Mouse (Mus musculus) intestine, postnatal 0 days (tissue): ENCODE results near the gene Vegfa. TPM values are rescaled to one million over a fixed set of nuclear protein-coding genes. Genes with fewer than 3 reads are reported as not detected.

Source experiments
- ATAC-seq: fragments of 200-750 bp; cut with Nextera tagmentation; 2 replicates; pipeline ENCODE4 v1.8.0; 2017; ENCODE audit warnings: mild to moderate bottlenecking, moderate TSS enrichment, moderate library complexity
- H3K27ac ChIP-seq: fragments of 300-500 bp; sonication (generic); 2 replicates; pipeline ENCODE4 v1.5.1; 2014; ENCODE audit warnings: mild to moderate bottlenecking, low read depth, low read length, moderate library complexity
- H3K27me3 ChIP-seq: fragments of 300-500 bp; sonication (generic); replicated peaks from 2 replicates; pipeline ENCODE4 v1.6.1; 2014; ENCODE audit warnings: low read length, mixed read lengths; ENCODE audit not compliant: control insufficient read depth, insufficient read depth
- H3K36me3 ChIP-seq: fragments of 300-500 bp; sonication (generic); 2 replicates; pipeline ENCODE4 v1.6.1; 2014; ENCODE audit warnings: mild to moderate bottlenecking, moderate library complexity; ENCODE audit not compliant: control insufficient read depth, insufficient read depth
- H3K4me1 ChIP-seq: fragments of 300-500 bp; sonication (generic); replicated peaks from 2 replicates; pipeline ENCODE4 v1.6.1; 2014; ENCODE audit warnings: antibody characterized with exemption, low read length, mixed read lengths; ENCODE audit not compliant: control insufficient read depth, insufficient read depth
- H3K4me2 ChIP-seq: fragments of 300-500 bp; sonication (generic); replicated peaks from 2 replicates; pipeline ENCODE4 v1.6.1; 2014; ENCODE audit warnings: low read depth, mild to moderate bottlenecking, moderate library complexity
- H3K4me3 ChIP-seq: fragments of 300-500 bp; sonication (generic); 2 replicates; pipeline ENCODE4 v1.5.1; 2014; ENCODE audit warnings: low read depth, low read length
- H3K9ac ChIP-seq: fragments of 300-500 bp; sonication (generic); 2 replicates; pipeline ENCODE4 v1.6.1; 2014; ENCODE audit warnings: mild to moderate bottlenecking, low read depth, low read length
- H3K9me3 ChIP-seq: fragments of 300-500 bp; sonication (generic); 2 replicates; pipeline ENCODE4 v1.6.1; 2016; ENCODE audit warnings: mixed run types; ENCODE audit not compliant: control insufficient read depth
- CTCF ChIP-seq: sonication (generic); IDR thresholded peaks from 2 replicates; pipeline ENCODE4 v1.5.1; 2016; ENCODE audit warnings: low read depth, mild to moderate bottlenecking, control low read depth, antibody characterized with exemption, moderate library complexity
- WGBS: fragments of 180-500 bp; shearing (Covaris S2); extraction: QIAGEN DNeasy Blood & Tissue Kit; methylation state at CpG from one replicate; pipeline ENCODE4 v1.1.7; 2014; 5-methylcytosine and 5-hydroxymethylcytosine counted together
- polyA plus RNA-seq: library from polyadenylated mRNA; unstranded; fragments of >200 nt; fragmentation: Nextera tagmentation; extraction: Ambion mirVana; gene quantifications from 2 replicates; pipeline ENCODE4 v1.2.1, GENCODE M21; 2015

Gene Vegfa
- polyA plus RNA-seq, 1 experiment from 2014 or later = 5.9 TPM

GRCm38 (mm10) chr17:46034110-46034509 is 1.9 kb upstream of the Vegfa start:
- Histone ChIP-seq H3K4me3 (no peak overlapping the region), H3K4me1 (no peaks in the 10 kb centered on the region), H3K4me2 (no peak overlapping the region), H3K9me3 (no peaks in the 10 kb centered on the region), H3K9ac (no peak overlapping the region), H3K27me3 (no peaks in the 10 kb centered on the region), H3K36me3 (no peaks in the 10 kb centered on the region), H3K27ac (no peak overlapping the region)
- ATAC-seq = no peak
- 63% methylated on average over 6 of the region's 6 CpGs for WGBS
- TF ChIP-seq CTCF = no peak

- peaks cover 2% of the 10 kb centered on the region; the same call in 1 of the 2 replicates for H3K4me1 ChIP-seq
- no peak overlapping the region for H3K4me2 ChIP-seq
- no peaks in the 10 kb centered on the region for H3K9me3 ChIP-seq
- ATAC-seq = no peak
- TF ChIP-seq CTCF = no peak
- H3K27ac ChIP-seq = no peak overlapping the region
- no peaks in the 10 kb centered on the region for H3K36me3 ChIP-seq
- WGBS = 61% methylated on average over 2 of the region's 2 CpGs
- no peak overlapping the region for H3K9ac ChIP-seq
- H3K27me3 ChIP-seq = no peaks in the 10 kb centered on the region
- no peak overlapping the region for H3K4me3 ChIP-seq
These were observed 1.4 kb upstream of the Vegfa start for GRCm38 (mm10) chr17:46033607-46034006.

DNA sequence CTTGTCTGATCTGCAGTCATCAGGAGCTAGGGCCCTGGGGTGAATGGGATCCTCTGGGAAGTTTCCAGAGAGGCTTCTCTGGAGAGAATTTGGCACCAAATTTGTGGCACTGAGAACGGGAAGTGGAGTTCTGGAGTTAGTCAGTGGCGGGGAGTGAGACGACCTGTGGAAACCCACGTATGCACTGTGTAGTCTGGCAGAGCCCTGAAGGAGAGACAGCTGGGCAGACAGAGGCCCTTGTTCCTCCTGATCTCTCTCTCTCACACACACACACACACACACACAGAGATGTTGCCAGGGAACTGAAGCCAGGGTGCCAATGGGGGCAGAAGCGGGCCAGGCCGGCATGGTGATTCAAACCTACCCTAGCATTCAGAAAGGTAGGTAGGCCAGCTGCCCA is 953 bp upstream of the Vegfa start:
- 53% methylated on average over 6 of the region's 6 CpGs for WGBS

GRCm38 (mm10) chr17:46031621-46032211 is 453 bp downstream of the Vegfa start:
- no peaks in the 10 kb centered on the region for H3K9me3 ChIP-seq
- no peaks in the 10 kb centered on the region for H3K27me3 ChIP-seq
- peak overlapping the region; percentile 94 for H3K4me3 ChIP-seq
- peak overlapping the region; percentile 99 for H3K9ac ChIP-seq
- peak overlapping the region; percentile 96 for H3K27ac ChIP-seq
- 0 out of 2 replicates have a peak, but pooled peaks have one; percentile 5 for ATAC-seq
- H3K4me1 ChIP-seq = peaks cover 5% of the 10 kb centered on the region
- H3K36me3 ChIP-seq = no peaks in the 10 kb centered on the region
- under 1% methylated on average over 45 of the region's 50 CpGs for WGBS
- peak overlapping the region; percentile 83 for H3K4me2 ChIP-seq
- no peak for TF ChIP-seq CTCF

More for the DNA sequence above, 953 bp upstream of the Vegfa start:
- peak overlapping the region; percentile 83; the same call in 1 of the 2 replicates for H3K4me2 ChIP-seq
- H3K36me3 ChIP-seq = no peaks in the 10 kb centered on the region
- no peak overlapping the region for H3K9ac ChIP-seq
- H3K4me3 ChIP-seq = no peak overlapping the region
- no peak for TF ChIP-seq CTCF
- no peaks in the 10 kb centered on the region for H3K27me3 ChIP-seq
- no peak for ATAC-seq
- H3K27ac ChIP-seq = no peak overlapping the region
- peaks cover 2% of the 10 kb centered on the region for H3K4me1 ChIP-seq
- H3K9me3 ChIP-seq = no peaks in the 10 kb centered on the region

GRCm38 (mm10) chr17:46030731-46031620 is 1.2 kb downstream of the Vegfa start:
- peaks cover 5% of the 10 kb centered on the region for H3K4me1 ChIP-seq

GRCm38 (mm10) chr17:46030323-46030730 is 1.8 kb downstream of the Vegfa start:
- Histone ChIP-seq H3K4me3 (peak overlapping the region; percentile 94), H3K36me3 (peaks cover 13% of the 10 kb centered on the region), H3K9ac (peak overlapping the region; percentile 99), H3K4me1 (peaks cover 5% of the 10 kb centered on the region), H3K9me3 (no peaks in the 10 kb centered on the region), H3K27ac (peak overlapping the region; percentile 96), H3K27me3 (no peaks in the 10 kb centered on the region), H3K4me2 (peak overlapping the region; percentile 83)
- ATAC-seq = peak; percentile 34
- under 1% methylated on average over 42 of the region's 43 CpGs for WGBS
- TF ChIP-seq CTCF = no peak

More at GRCm38 (mm10) chr17:46030731-46031620, 1.2 kb downstream of the Vegfa start:
- H3K9ac ChIP-seq = peak overlapping the region; percentile 99
- peak overlapping the region; percentile 83 for H3K4me2 ChIP-seq
- H3K27ac ChIP-seq = peak overlapping the region; percentile 96
- 0 out of 2 replicates have a peak, but pooled peaks cover 7% of the 10 kb centered on the region for H3K36me3 ChIP-seq
- H3K4me3 ChIP-seq = peak overlapping the region; percentile 94
- peak; percentile 44 for ATAC-seq
- no peaks in the 10 kb centered on the region for H3K9me3 ChIP-seq
- TF ChIP-seq CTCF = no peak
- H3K27me3 ChIP-seq = no peaks in the 10 kb centered on the region
- WGBS = under 1% methylated on average over 76 of the region's 92 CpGs
